Mouse (Mus musculus) lung, adult 18-20 months (tissue): Measurements from ENCODE around the gene Cnpy1.

Experiments
- DNase-seq, 2 experiments: peaks; one replicate each; pipeline ENCODE4 v3.0.0; 2022; ENCODE audit warnings: mixed read lengths in 2 of 2

The Cnpy1 gene

GRCm38 (mm10) chr5:28238876-28239275 is 6.7 kb downstream of the Cnpy1 start:
- no peak for DNase-seq

- no peak for DNase-seq
Measured at GRCm38 (mm10) chr5:28238152-28238551, 7.5 kb downstream of the Cnpy1 start.

GRCm38 (mm10) chr5:28237715-28238114 is 7.9 kb downstream of the Cnpy1 start:
- DNase-seq = no peak

- no peak for DNase-seq
Measured at GRCm38 (mm10) chr5:28237055-28237454, 8.6 kb downstream of the Cnpy1 start.

GRCm38 (mm10) chr5:28236098-28236497 is 9.5 kb downstream of the Cnpy1 start:
- no peak for DNase-seq

- no peak for DNase-seq
Measured at GRCm38 (mm10) chr5:28232101-28232500, 13.5 kb downstream of the Cnpy1 start.

GRCm38 (mm10) chr5:28219596-28219995 is 26.0 kb downstream of the Cnpy1 start:
- DNase-seq = no peak

- DNase-seq = no peak
Measured at GRCm38 (mm10) chr5:28213441-28213840, 32.2 kb downstream of the Cnpy1 start.

GRCm38 (mm10) chr5:28211651-28212310 is 33.8 kb downstream of the Cnpy1 start:
- no peak for DNase-seq

- DNase-seq = no peak
Measured at GRCm38 (mm10) chr5:28210591-28211550, 34.7 kb downstream of the Cnpy1 start.

- DNase-seq = no peak
Measured at GRCm38 (mm10) chr5:28209549-28210431, 35.8 kb downstream of the Cnpy1 start.

GRCm38 (mm10) chr5:28208726-28209520 is 36.7 kb downstream of the Cnpy1 start:
- DNase-seq = no peak

GRCm38 (mm10) chr5:28207043-28207442 is 38.6 kb downstream of the Cnpy1 start:
- no peak for DNase-seq

GRCm38 (mm10) chr5:28206448-28206847 is 39.2 kb downstream of the Cnpy1 start:
- DNase-seq = no peak

GRCm38 (mm10) chr5:28204678-28205077 is 40.9 kb downstream of the Cnpy1 start:
- no peak for DNase-seq

- no peak for DNase-seq
Measured at GRCm38 (mm10) chr5:28203086-28203485, 42.5 kb downstream of the Cnpy1 start.

GRCm38 (mm10) chr5:28199089-28199873 is 46.3 kb downstream of the Cnpy1 start:
- no peak for DNase-seq

- no peak for DNase-seq
Measured at GRCm38 (mm10) chr5:28195473-28195872, 50.1 kb downstream of the Cnpy1 start.

GRCm38 (mm10) chr5:28192099-28192454 is 53.5 kb downstream of the Cnpy1 start:
- no peak for DNase-seq

GRCm38 (mm10) chr5:28191201-28192098 is 54.2 kb downstream of the Cnpy1 start:
- DNase-seq = no peak
